9 mouse cellular contexts compared by ENCODE assay signal in genomic region chr2:84872105-84872716, GRCm38 (mm10). TPM values are rescaled to one million over a fixed set of nuclear protein-coding genes. Genes with fewer than 3 reads are reported as not detected.
A peak's percentile ranks its signal among the peaks of the same experiment; 100 is the strongest.
DNase-seq lines count a peak whose midpoint lies in the region; ATAC-seq lines count a peak whose summit lies in the region.
"Had no signal": no experiment of that assay in that cellular context is flagged by ENCODE, and none has a peak within 500 bp of the region (broad histone marks: within the 10 kb centered on the region; RNA-seq: fewer than 3 reads in every experiment).

No protein-coding gene starts in this region.

- H3K4me3 ChIP-seq in forebrain, embryonic 14.5 days (ENCODE audit: low read depth, low read length), result peak overlapping the region; percentile 41
- peak overlapping the region; percentile 35 for H3K4me3 ChIP-seq in hindbrain, embryonic 11.5 days (ENCODE audit: low read depth, low read length)
- H3K4me3 ChIP-seq in limb, embryonic 11.5 days (ENCODE audit: low read depth, low read length), result peak overlapping the region; percentile 31
- peak overlapping the region; percentile 57 for H3K4me3 ChIP-seq in midbrain, embryonic 10.5 days

- H3K4me1 ChIP-seq in forebrain, embryonic 14.5 days (ENCODE audit: control insufficient read depth, insufficient read depth, low read length), result peaks cover 3% of the 10 kb centered on the region
- H3K4me1 ChIP-seq in hindbrain, embryonic 11.5 days (replicated peaks; ENCODE audit: control insufficient read depth, insufficient read depth, low read length), result peaks cover 10% of the 10 kb centered on the region
- peaks cover 4% of the 10 kb centered on the region; the same call in 1 of the 2 replicates for H3K4me1 ChIP-seq in limb, embryonic 11.5 days (ENCODE audit: control insufficient read depth, insufficient read depth, low read length)
- peaks cover 21% of the 10 kb centered on the region for H3K4me1 ChIP-seq in midbrain, embryonic 10.5 days

- DNase-seq in CD4-positive helper T cell, adult 2 months (ENCODE audit: low read depth, low spot score), result peak; percentile 18
- no peak for DNase-seq in forebrain, embryonic 14.5 days (ENCODE audit: low spot score)
- peak; percentile 57 for DNase-seq in hindbrain, embryonic 11.5 days (ENCODE audit: low spot score)
- peak; percentile 56 for DNase-seq in limb, embryonic 11.5 days (ENCODE audit: low spot score)
- DNase-seq in midbrain, embryonic 10.5 days (ENCODE audit: low spot score), result peak; percentile 38
- DNase-seq in layer of hippocampus, postnatal 25 days (ENCODE audit: extremely low spot score in 1 of 2, low spot score in 1 of 2), result no peak
- DNase-seq in right cerebral cortex, adult 2 months (ENCODE audit: low spot score in 2 of 2), result no peak

- H3K27me3 ChIP-seq in forebrain, embryonic 14.5 days (replicated peaks; ENCODE audit: control insufficient read depth, insufficient read depth, low read length), result peaks cover 35% of the 10 kb centered on the region
- peaks cover 66% of the 10 kb centered on the region for H3K27me3 ChIP-seq in hindbrain, embryonic 11.5 days (ENCODE audit: control insufficient read depth, insufficient read depth, low read length)
- H3K27me3 ChIP-seq in limb, embryonic 11.5 days (ENCODE audit: control insufficient read depth, insufficient read depth, low read length), result peaks cover 65% of the 10 kb centered on the region
- peaks cover 98% of the 10 kb centered on the region for H3K27me3 ChIP-seq in midbrain, embryonic 10.5 days (ENCODE audit: low read depth, poor library complexity, severe bottlenecking)

- peak overlapping the region; percentile 56 for H3K9ac ChIP-seq in forebrain, embryonic 14.5 days (ENCODE audit: low read length)
- no peak overlapping the region; the same call in 1 of the 2 replicates for H3K9ac ChIP-seq in hindbrain, embryonic 11.5 days (ENCODE audit: low read depth, low read length)
- no peak overlapping the region for H3K9ac ChIP-seq in limb, embryonic 11.5 days (ENCODE audit: low read length)

- peak; percentile 14 for ATAC-seq in activated CD4-positive, CD25-positive, alpha-beta regulatory T cell, adult 4 months
- peak; percentile 25; the same call in 1 of the 2 replicates for ATAC-seq in forebrain, embryonic 14.5 days
- ATAC-seq in hindbrain, embryonic 11.5 days (ENCODE audit: low FRiP score), result peak; percentile 26; the same call in 1 of the 2 replicates
- no peak for ATAC-seq in limb, embryonic 11.5 days (ENCODE audit: insufficient number of reproducible peaks, low FRiP score, low TSS enrichment, low read depth)

- peak overlapping the region; percentile 71 for H3K4me2 ChIP-seq in forebrain, embryonic 14.5 days (ENCODE audit: low read length)
- peak overlapping the region; percentile 72 for H3K4me2 ChIP-seq in hindbrain, embryonic 11.5 days (replicated peaks; ENCODE audit: low read depth, low read length)
- H3K4me2 ChIP-seq in limb, embryonic 11.5 days (ENCODE audit: low read depth, severe bottlenecking), result peak overlapping the region; percentile 59

- H3K36me3 ChIP-seq in forebrain, embryonic 14.5 days (ENCODE audit: control insufficient read depth, insufficient read depth, low read length), result peaks cover 9% of the 10 kb centered on the region; the same call in 1 of the 2 replicates
- H3K36me3 ChIP-seq in hindbrain, embryonic 11.5 days (ENCODE audit: control insufficient read depth, insufficient read depth, low read length), result no peaks in the 10 kb centered on the region
- H3K36me3 ChIP-seq in limb, embryonic 11.5 days (ENCODE audit: control insufficient read depth, insufficient read depth, low read length), result no peaks in the 10 kb centered on the region
- no peaks in the 10 kb centered on the region for H3K36me3 ChIP-seq in midbrain, embryonic 10.5 days

- 1% methylated on average over 74 of the region's 78 CpGs for WGBS in forebrain, embryonic 14.5 days
- WGBS in hindbrain, embryonic 11.5 days, result 1% methylated on average over 54 of the region's 78 CpGs
- under 1% methylated on average over 59 of the region's 78 CpGs for WGBS in limb, embryonic 11.5 days
- 1% methylated on average over 78 of the region's 78 CpGs for WGBS in midbrain, embryonic 10.5 days

- no peak overlapping the region for H3K27ac ChIP-seq in forebrain, embryonic 14.5 days (ENCODE audit: low read depth, low read length)
- no peak overlapping the region for H3K27ac ChIP-seq in hindbrain, embryonic 11.5 days (ENCODE audit: low read depth, low read length)
- no peak overlapping the region for H3K27ac ChIP-seq in limb, embryonic 11.5 days (replicated peaks; ENCODE audit: low read depth, low read length)
- peak overlapping the region; percentile 49; the same call in 1 of the 2 replicates for H3K27ac ChIP-seq in midbrain, embryonic 10.5 days (replicated peaks)

- no peaks in the 10 kb centered on the region for H3K9me3 ChIP-seq in forebrain, embryonic 14.5 days (replicated peaks; ENCODE audit: control insufficient read depth, low read length)
- H3K9me3 ChIP-seq in hindbrain, embryonic 11.5 days (ENCODE audit: control insufficient read depth, low read length), result no peaks in the 10 kb centered on the region
- H3K9me3 ChIP-seq in limb, embryonic 11.5 days (ENCODE audit: control insufficient read depth, low read length), result no peaks in the 10 kb centered on the region
- H3K9me3 ChIP-seq in midbrain, embryonic 10.5 days (replicated peaks), result no peaks in the 10 kb centered on the region

RNA-seq across cellular contexts. Expression of gene Rtn4rl2, which starts 14.3 kb away (rescaled TPM):
- polyA plus RNA-seq in activated CD4-positive, CD25-positive, alpha-beta regulatory T cell, adult 4 months (2017; shearing (Covaris generic)), result not detected
- polyA plus RNA-seq in forebrain, embryonic 14.5 days (2014; fragmentation: Nextera tagmentation; extraction: Ambion mirVana), result 7.5 and 13.6 TPM in 2 replicates
- polyA plus RNA-seq in hindbrain, embryonic 11.5 days (2014; fragmentation: Nextera tagmentation; extraction: Ambion mirVana), result 1.9 and 2.8 TPM in 2 replicates
- polyA plus RNA-seq in limb, embryonic 11.5 days (2014; fragmentation: Nextera tagmentation; extraction: Ambion mirVana), result 0.75 and 0.96 TPM in 2 replicates
- polyA plus RNA-seq in midbrain, embryonic 10.5 days (2016; fragmentation: Nextera tagmentation; extraction: Ambion mirVana), result 1.4 and 1.8 TPM in 2 replicates
- 10 to 100 TPM; 92.3 to 94.5 TPM for total RNA-seq in layer of hippocampus, postnatal 25 days (2021)

RNA-seq across cellular contexts. Expression of gene Slc43a1, which starts 33.6 kb away (rescaled TPM):
- polyA plus RNA-seq in activated CD4-positive, CD25-positive, alpha-beta regulatory T cell, adult 4 months (2017; shearing (Covaris generic)), result 1 to 10 TPM; 3.7 to 7.6 TPM
- 3.4 and 4.0 TPM in 2 replicates for polyA plus RNA-seq in forebrain, embryonic 14.5 days (2014; fragmentation: Nextera tagmentation; extraction: Ambion mirVana)
- polyA plus RNA-seq in hindbrain, embryonic 11.5 days (2014; fragmentation: Nextera tagmentation; extraction: Ambion mirVana), result 14.5 and 19.6 TPM in 2 replicates
- 36.0 and 37.8 TPM in 2 replicates for polyA plus RNA-seq in limb, embryonic 11.5 days (2014; fragmentation: Nextera tagmentation; extraction: Ambion mirVana)
- polyA plus RNA-seq in midbrain, embryonic 10.5 days (2016; fragmentation: Nextera tagmentation; extraction: Ambion mirVana), result 22.4 and 26.1 TPM in 2 replicates
- total RNA-seq in layer of hippocampus, postnatal 25 days (2021), result under 1 TPM; 0.30 to 0.35 TPM

RNA-seq across cellular contexts. Expression of gene Timm10, which starts 45.4 kb away (rescaled TPM):
- 10 to 100 TPM; 36.8 to 40.4 TPM for polyA plus RNA-seq in activated CD4-positive, CD25-positive, alpha-beta regulatory T cell, adult 4 months (2017; shearing (Covaris generic))
- 70.2 and 90.7 TPM in 2 replicates for polyA plus RNA-seq in forebrain, embryonic 14.5 days (2014; fragmentation: Nextera tagmentation; extraction: Ambion mirVana)
- 43.1 and 44.2 TPM in 2 replicates for polyA plus RNA-seq in hindbrain, embryonic 11.5 days (2014; fragmentation: Nextera tagmentation; extraction: Ambion mirVana)
- 46.9 and 53.6 TPM in 2 replicates for polyA plus RNA-seq in limb, embryonic 11.5 days (2014; fragmentation: Nextera tagmentation; extraction: Ambion mirVana)
- 56.4 and 64.0 TPM in 2 replicates for polyA plus RNA-seq in midbrain, embryonic 10.5 days (2016; fragmentation: Nextera tagmentation; extraction: Ambion mirVana)
- 10 to 100 TPM; 58.0 to 60.3 TPM for total RNA-seq in layer of hippocampus, postnatal 25 days (2021)

RNA-seq across cellular contexts. Expression of gene Smtnl1, which starts 49.8 kb away (rescaled TPM):
- not detected for polyA plus RNA-seq in activated CD4-positive, CD25-positive, alpha-beta regulatory T cell, adult 4 months (2017; shearing (Covaris generic))
- polyA plus RNA-seq in forebrain, embryonic 14.5 days (2014; fragmentation: Nextera tagmentation; extraction: Ambion mirVana), result not detected in 2 replicates
- not detected in 2 replicates for polyA plus RNA-seq in hindbrain, embryonic 11.5 days (2014; fragmentation: Nextera tagmentation; extraction: Ambion mirVana)
- 0.10 and 0.32 TPM in 2 replicates for polyA plus RNA-seq in limb, embryonic 11.5 days (2014; fragmentation: Nextera tagmentation; extraction: Ambion mirVana)
- polyA plus RNA-seq in midbrain, embryonic 10.5 days (2016; fragmentation: Nextera tagmentation; extraction: Ambion mirVana), result 0.20 TPM in 1 of 2 replicates, not detected in the other
- total RNA-seq in layer of hippocampus, postnatal 25 days (2021), result not detected
- total RNA-seq: left cerebral cortex, postnatal 10 days had no signal

Comparison
In these comparisons a context has a peak if more than half of its experiments do, and no peak if none do; other contexts are left out.
1. DNase-seq: peak in CD4-positive helper T cell, adult 2 months (single experiment), hindbrain, embryonic 11.5 days (single experiment), limb, embryonic 11.5 days (single experiment) and midbrain, embryonic 10.5 days (single experiment); none in forebrain, embryonic 14.5 days (single experiment), layer of hippocampus, postnatal 25 days (0 of 2) and right cerebral cortex, adult 2 months (0 of 2).
2. Peak in every context shown above with its lines, with median percentiles within 50 percentile points of each other: H3K4me2 ChIP-seq and H3K4me3 ChIP-seq.